Mouse (Mus musculus) hindbrain, embryonic 15.5 days (tissue): Measurements from ENCODE around the gene Tmem167b. TPM values are rescaled to one million over a fixed set of nuclear protein-coding genes. Genes with fewer than 3 reads are reported as not detected.
"Not testable (repeated sequence)": the region's sequence is repeated elsewhere in the genome, so short reads cannot be mapped to it uniquely, and the experiment has no call there.

Experiments
- ATAC-seq: fragments of 200-750 bp; cut with Nextera tagmentation; 2 replicates; pipeline ENCODE4 v1.8.0; 2017; ENCODE audit warnings: low read depth, moderate number of reproducible peaks, moderate TSS enrichment; ENCODE audit not compliant: low FRiP score
- H3K27ac ChIP-seq: fragments of 300-500 bp; sonication (generic); replicated peaks from 2 replicates; pipeline ENCODE4 v1.5.1; 2015; ENCODE audit warnings: mild to moderate bottlenecking, inconsistent platforms
- H3K27me3 ChIP-seq: fragments of 300-500 bp; sonication (generic); 2 replicates; pipeline ENCODE4 v1.6.1; 2015; ENCODE audit warnings: control low read depth, inconsistent platforms
- H3K36me3 ChIP-seq: fragments of 300-500 bp; sonication (generic); 2 replicates; pipeline ENCODE4 v1.6.1; 2015; ENCODE audit warnings: control low read depth, inconsistent platforms
- H3K4me1 ChIP-seq: fragments of 300-500 bp; sonication (generic); replicated peaks from 2 replicates; pipeline ENCODE4 v1.6.1; 2015; ENCODE audit warnings: control low read depth, inconsistent platforms
- H3K4me2 ChIP-seq: fragments of 300-500 bp; sonication (generic); 2 replicates; pipeline ENCODE4 v1.6.1; 2015; ENCODE audit warnings: moderate library complexity, mild to moderate bottlenecking, inconsistent platforms
- H3K4me3 ChIP-seq: fragments of 300-500 bp; sonication (generic); 2 replicates; pipeline ENCODE4 v1.5.1; 2015; ENCODE audit warnings: mild to moderate bottlenecking, inconsistent platforms
- H3K9ac ChIP-seq: fragments of 300-500 bp; sonication (generic); 2 replicates; pipeline ENCODE4 v1.6.1; 2015; ENCODE audit warnings: inconsistent platforms
- H3K9me3 ChIP-seq: fragments of 300-500 bp; sonication (generic); 2 replicates; pipeline ENCODE4 v1.6.1; 2016; ENCODE audit warnings: control low read depth, inconsistent platforms
- WGBS: fragments of 180-500 bp; shearing (Covaris S2); methylation state at CpG from one replicate; pipeline ENCODE4 v1.1.7; 2015; 5-methylcytosine and 5-hydroxymethylcytosine counted together
- polyA plus RNA-seq: library from polyadenylated mRNA; unstranded; fragments of >200 nt; fragmentation: Nextera tagmentation; extraction: Ambion mirVana; gene quantifications from 2 replicates; pipeline ENCODE4 v1.2.1, GENCODE M21; 2015

Gene Tmem167b
- polyA plus RNA-seq, 1 experiment from 2014 or later, result 54.0 TPM

- not testable (repeated sequence) for H3K9ac ChIP-seq, ATAC-seq, H3K4me3 ChIP-seq, H3K36me3 ChIP-seq, H3K27ac ChIP-seq, H3K9me3 ChIP-seq, H3K27me3 ChIP-seq, H3K4me2 ChIP-seq
- WGBS, result 58% methylated on average over 3 of the region's 3 CpGs
- peaks cover 19% of the 10 kb centered on the region for H3K4me1 ChIP-seq
Measured at GRCm38 (mm10) chr3:108569636-108570035, 7.4 kb upstream of the Tmem167b start.

GRCm38 (mm10) chr3:108567990-108568877 lies 6.0 kb upstream of the Tmem167b start:
- Histone ChIP-seq H3K4me2 (no peak overlapping the region), H3K36me3 (no peaks in the 10 kb centered on the region), H3K4me1 (peaks cover 17% of the 10 kb centered on the region), H3K9me3 (no peaks in the 10 kb centered on the region), H3K27ac (peak overlapping the region; percentile 49), H3K27me3 (no peaks in the 10 kb centered on the region), H3K4me3 (no peak overlapping the region), H3K9ac (no peak overlapping the region)
- WGBS, result 10% methylated on average over 15 of the region's 15 CpGs
- ATAC-seq, result no peak

- Histone ChIP-seq H3K4me2 (peak overlapping the region; percentile 80), H3K36me3 (peaks cover 16% of the 10 kb centered on the region), H3K9me3 (no peaks in the 10 kb centered on the region), H3K4me1 (peaks cover 22% of the 10 kb centered on the region), H3K4me3 (peak overlapping the region; percentile 67), H3K27ac (peak overlapping the region; percentile 93), H3K27me3 (no peaks in the 10 kb centered on the region), H3K9ac (peak overlapping the region; percentile 5)
- WGBS, result 6% methylated on average over 4 of the region's 4 CpGs
- ATAC-seq, result 0 out of 2 replicates have a peak, but pooled peaks have one; percentile 5
Measured at GRCm38 (mm10) chr3:108563309-108563708, 1.0 kb upstream of the Tmem167b start.

GRCm38 (mm10) chr3:108562777-108563271 lies 558 bp upstream of the Tmem167b start:
- 15% methylated on average over 15 of the region's 15 CpGs for WGBS
- Histone ChIP-seq H3K36me3 (peaks cover 21% of the 10 kb centered on the region), H3K9ac (peak overlapping the region; percentile 5), H3K4me1 (peaks cover 22% of the 10 kb centered on the region), H3K9me3 (no peaks in the 10 kb centered on the region), H3K27ac (peak overlapping the region; percentile 93), H3K27me3 (no peaks in the 10 kb centered on the region), H3K4me3 (peak overlapping the region; percentile 67), H3K4me2 (peak overlapping the region; percentile 80)
- peak; percentile 73 for ATAC-seq

GRCm38 (mm10) chr3:108557888-108558287 lies 4.4 kb downstream of the Tmem167b start:
- ATAC-seq, result no peak

GRCm38 (mm10) chr3:108554587-108555312 lies 7.5 kb downstream of the Tmem167b start:
- 18% methylated on average over 21 of the region's 22 CpGs for WGBS
- ATAC-seq, result peak; percentile 97
- Histone ChIP-seq H3K4me3 (peak overlapping the region; percentile 92), H3K9me3 (no peaks in the 10 kb centered on the region), H3K27ac (peak overlapping the region; percentile 96), H3K27me3 (no peaks in the 10 kb centered on the region), H3K4me2 (peak overlapping the region; percentile 84), H3K9ac (peak overlapping the region; percentile 100), H3K36me3 (peaks cover 27% of the 10 kb centered on the region), H3K4me1 (peaks cover 6% of the 10 kb centered on the region)

More at GRCm38 (mm10) chr3:108557888-108558287, 4.4 kb downstream of the Tmem167b start:
- Histone ChIP-seq H3K4me1 (peaks cover 20% of the 10 kb centered on the region), H3K4me2 (no peak overlapping the region), H3K27me3 (no peaks in the 10 kb centered on the region), H3K4me3 (no peak overlapping the region), H3K9ac (no peak overlapping the region), H3K9me3 (no peaks in the 10 kb centered on the region), H3K27ac (no peak overlapping the region), H3K36me3 (peaks cover 32% of the 10 kb centered on the region)
- WGBS, result 90% methylated on average over 4 of the region's 4 CpGs

GRCm38 (mm10) chr3:108554111-108554561 lies 8.1 kb downstream of the Tmem167b start:
- Histone ChIP-seq H3K27ac (peak overlapping the region; percentile 96), H3K27me3 (no peaks in the 10 kb centered on the region), H3K4me2 (peak overlapping the region; percentile 84), H3K9ac (peak overlapping the region; percentile 100), H3K36me3 (peaks cover 24% of the 10 kb centered on the region), H3K4me1 (peaks cover 6% of the 10 kb centered on the region), H3K4me3 (peak overlapping the region; percentile 92), H3K9me3 (no peaks in the 10 kb centered on the region)
- ATAC-seq, result peak; percentile 66; the same call in 1 of the 2 replicates
- WGBS, result under 1% methylated on average over 42 of the region's 42 CpGs

GRCm38 (mm10) chr3:108542299-108542698 lies 20.0 kb downstream of the Tmem167b start:
- H3K9me3 ChIP-seq, result no peaks in the 10 kb centered on the region
- H3K27me3 ChIP-seq, result no peaks in the 10 kb centered on the region
- H3K4me2 ChIP-seq, result no peak overlapping the region
- WGBS, result 86% methylated on average over 11 of the region's 11 CpGs
- 0 out of 2 replicates have a peak, but pooled peaks cover 6% of the 10 kb centered on the region for H3K4me1 ChIP-seq
- H3K36me3 ChIP-seq, result no peaks in the 10 kb centered on the region
- no peak overlapping the region for H3K9ac ChIP-seq
- no peak for ATAC-seq
- H3K4me3 ChIP-seq, result no peak overlapping the region
- H3K27ac ChIP-seq, result no peak overlapping the region

- WGBS, result 5% methylated on average over 17 of the region's 17 CpGs
- no peaks in the 10 kb centered on the region for H3K36me3 ChIP-seq
- H3K27ac ChIP-seq, result peak overlapping the region; percentile 79
- no peaks in the 10 kb centered on the region for H3K27me3 ChIP-seq
- H3K4me1 ChIP-seq, result peaks cover 12% of the 10 kb centered on the region
- H3K9me3 ChIP-seq, result no peaks in the 10 kb centered on the region
- peak overlapping the region; percentile 30 for H3K4me3 ChIP-seq
- H3K9ac ChIP-seq, result peak overlapping the region; percentile 37
- peak overlapping the region; percentile 81 for H3K4me2 ChIP-seq
- peak; percentile 25; the same call in 1 of the 2 replicates for ATAC-seq
Measured at GRCm38 (mm10) chr3:108537303-108537702, 25.0 kb downstream of the Tmem167b start.

- Histone ChIP-seq H3K4me1 (peaks cover 12% of the 10 kb centered on the region), H3K9me3 (no peaks in the 10 kb centered on the region), H3K4me2 (peak within 1 kb of the TSS; percentile 81), H3K4me3 (peak within 1 kb of the TSS; percentile 47), H3K27me3 (no peaks in the 10 kb centered on the region), H3K27ac (peak within 1 kb of the TSS; percentile 82), H3K9ac (peak within 1 kb of the TSS; percentile 48), H3K36me3 (no peaks in the 10 kb centered on the region)
- WGBS, result under 1% methylated on average over 32 of the region's 35 CpGs
- ATAC-seq, result peak; percentile 98
Measured at GRCm38 (mm10) chr3:108536517-108537260, 25.6 kb downstream of the Tmem167b start, which contains the start of gene 5330417C22Rik. 5330417C22Rik (minus strand) TSS chr3:108536536.

GRCm38 (mm10) chr3:108535896-108536516 lies 26.3 kb downstream of the Tmem167b start:
- Histone ChIP-seq H3K4me2 (peak overlapping the region; percentile 81), H3K9me3 (no peaks in the 10 kb centered on the region), H3K36me3 (no peaks in the 10 kb centered on the region), H3K27me3 (no peaks in the 10 kb centered on the region), H3K9ac (peak overlapping the region; percentile 48), H3K4me1 (peaks cover 12% of the 10 kb centered on the region), H3K27ac (peak overlapping the region; percentile 82), H3K4me3 (peak overlapping the region; percentile 47)
- ATAC-seq, result no peak
- WGBS, result 4% methylated on average over 15 of the region's 15 CpGs
